Mouse (Mus musculus) intestine, embryonic 14.5 days (tissue): Measurements from ENCODE around the gene Ttc19. TPM values are rescaled to one million over a fixed set of nuclear protein-coding genes. Genes with fewer than 3 reads are reported as not detected.

Experiments
- ATAC-seq: fragments of 200-750 bp; cut with Nextera tagmentation; replicated peaks from 2 replicates; pipeline ENCODE4 v1.8.0; 2017; ENCODE audit warnings: low read depth, moderate number of reproducible peaks, moderate TSS enrichment, moderate library complexity; ENCODE audit not compliant: low FRiP score, low TSS enrichment
- DNase-seq: peaks from one replicate; pipeline ENCODE4 v3.0.0-alpha.2; 2018; ENCODE audit warnings: low spot score
- H3K27ac ChIP-seq: fragments of 300-500 bp; sonication (generic); 2 replicates; pipeline ENCODE4 v1.5.1; 2014; ENCODE audit warnings: low read depth, mild to moderate bottlenecking, control low read depth
- H3K27me3 ChIP-seq: fragments of 300-500 bp; sonication (generic); replicated peaks from 2 replicates; pipeline ENCODE4 v1.6.1; 2014; ENCODE audit warnings: low read length, control low read depth; ENCODE audit not compliant: control insufficient read depth, insufficient read depth
- H3K36me3 ChIP-seq: fragments of 300-500 bp; sonication (generic); 2 replicates; pipeline ENCODE4 v1.6.1; 2014; ENCODE audit warnings: low read length, control low read depth; ENCODE audit not compliant: control insufficient read depth, insufficient read depth
- H3K4me1 ChIP-seq: fragments of 300-500 bp; sonication (generic); replicated peaks from 2 replicates; pipeline ENCODE4 v1.6.1; 2014; ENCODE audit warnings: low read length, control low read depth, mixed read lengths; ENCODE audit not compliant: control insufficient read depth, insufficient read depth
- H3K4me2 ChIP-seq: fragments of 300-500 bp; sonication (generic); 2 replicates; pipeline ENCODE4 v1.6.1; 2014; ENCODE audit warnings: low read length
- H3K4me3 ChIP-seq: fragments of 300-500 bp; sonication (generic); 2 replicates; pipeline ENCODE4 v1.5.1; 2014; ENCODE audit warnings: low read depth, low read length, control low read depth, mixed read lengths
- H3K9ac ChIP-seq: fragments of 300-500 bp; sonication (generic); 2 replicates; pipeline ENCODE4 v1.6.1; 2014; ENCODE audit warnings: mild to moderate bottlenecking, low read length
- H3K9me3 ChIP-seq: fragments of 300-500 bp; sonication (generic); 2 replicates; pipeline ENCODE4 v1.6.1; 2016; ENCODE audit warnings: low read length, control low read depth; ENCODE audit not compliant: control insufficient read depth
- WGBS: fragments of 180-500 bp; shearing (Covaris S2); extraction: QIAGEN DNeasy Blood & Tissue Kit; methylation state at CpG from one replicate; pipeline ENCODE4 v1.1.7; 2014; 5-methylcytosine and 5-hydroxymethylcytosine counted together
- polyA plus RNA-seq: library from polyadenylated mRNA; unstranded; fragments of >200 nt; fragmentation: Nextera tagmentation; extraction: Ambion mirVana; gene quantifications from 2 replicates; pipeline ENCODE4 v1.2.1, GENCODE M21; 2014

Gene Ttc19
- polyA plus RNA-seq, 1 experiment from 2014 or later, result 15.6 TPM

DNA sequence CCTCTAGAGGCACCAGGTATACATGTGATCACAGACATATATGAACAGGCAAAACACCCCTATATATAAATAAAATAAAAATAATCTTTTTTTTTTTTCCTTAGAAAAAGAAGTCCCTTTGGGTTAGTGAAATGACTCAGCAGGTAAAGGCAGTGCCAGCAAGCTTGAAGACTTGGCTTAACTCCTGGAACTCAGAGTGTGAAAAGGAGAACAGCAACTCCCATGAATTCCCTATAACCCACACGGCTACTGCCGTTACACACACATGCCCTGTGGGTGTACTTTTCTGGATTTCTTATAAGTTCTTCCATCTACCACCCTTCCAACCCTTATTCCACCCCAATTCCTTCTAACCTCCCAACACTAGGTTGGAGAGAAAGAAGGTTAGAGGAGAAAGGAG lies 24.6 kb downstream of the Ttc19 start:
- DNase-seq (no peak), ATAC-seq (no peak)
- Histone ChIP-seq H3K4me2 (no peak overlapping the region), H3K27me3 (no peaks in the 10 kb centered on the region), H3K36me3 (peaks cover 39% of the 10 kb centered on the region), H3K27ac (no peak overlapping the region), H3K9me3 (no peaks in the 10 kb centered on the region), H3K9ac (no peak overlapping the region), H3K4me1 (no peaks in the 10 kb centered on the region), H3K4me3 (no peak overlapping the region)
- WGBS, result 92% methylated on average over 2 of the region's 2 CpGs

DNA sequence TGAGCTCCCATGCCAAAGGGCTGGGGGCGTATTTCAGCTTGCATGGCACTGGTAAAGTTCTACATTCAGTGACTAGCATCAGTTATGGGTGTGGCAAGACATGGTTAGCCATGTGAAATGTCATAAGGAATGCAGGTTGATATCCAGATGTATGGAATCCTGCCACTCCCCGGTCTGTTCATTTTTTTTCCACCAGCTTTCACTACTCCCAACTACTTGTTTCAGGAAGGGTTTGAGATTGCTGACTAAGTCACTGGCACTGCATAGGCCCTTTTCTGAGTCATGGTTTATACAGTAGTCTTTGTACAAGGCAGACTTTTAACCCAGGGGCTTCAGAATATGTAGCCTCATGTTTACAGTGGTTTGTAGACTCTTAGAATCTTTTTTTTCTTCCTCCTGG lies 28.0 kb downstream of the Ttc19 start:
- H3K4me3 ChIP-seq, result no peak overlapping the region
- H3K4me2 ChIP-seq, result no peak overlapping the region

GRCm38 (mm10) chr11:62314984-62315383 lies 33.7 kb downstream of the Ttc19 start:
- Histone ChIP-seq H3K4me1 (no peaks in the 10 kb centered on the region), H3K36me3 (peaks cover 72% of the 10 kb centered on the region), H3K27me3 (no peaks in the 10 kb centered on the region), H3K9ac (no peak overlapping the region), H3K27ac (no peak overlapping the region), H3K4me2 (no peak overlapping the region), H3K9me3 (no peaks in the 10 kb centered on the region), H3K4me3 (no peak overlapping the region)
- WGBS, result 94% methylated on average over 5 of the region's 5 CpGs
- no peak for DNase-seq
- ATAC-seq, result no peak

More for the DNA sequence above, 28.0 kb downstream of the Ttc19 start:
- ATAC-seq, result no peak
- Histone ChIP-seq H3K36me3 (peaks cover 54% of the 10 kb centered on the region), H3K27me3 (no peaks in the 10 kb centered on the region), H3K27ac (no peak overlapping the region), H3K9me3 (no peaks in the 10 kb centered on the region), H3K4me1 (no peaks in the 10 kb centered on the region), H3K9ac (no peak overlapping the region)
- 95% methylated on average over 2 of the region's 2 CpGs for WGBS
- DNase-seq, result no peak

GRCm38 (mm10) chr11:62317746-62318145 lies 36.5 kb downstream of the Ttc19 start:
- H3K36me3 ChIP-seq, result peaks cover 99% of the 10 kb centered on the region
- no peaks in the 10 kb centered on the region for H3K9me3 ChIP-seq
- ATAC-seq (no peak), DNase-seq (no peak)
- no peak overlapping the region for H3K4me3 ChIP-seq
- no peaks in the 10 kb centered on the region for H3K27me3 ChIP-seq
- H3K9ac ChIP-seq, result no peak overlapping the region
- no peak overlapping the region for H3K4me2 ChIP-seq
- no peaks in the 10 kb centered on the region for H3K4me1 ChIP-seq
- 90% methylated on average over 11 of the region's 11 CpGs for WGBS
- H3K27ac ChIP-seq, result no peak overlapping the region

DNA sequence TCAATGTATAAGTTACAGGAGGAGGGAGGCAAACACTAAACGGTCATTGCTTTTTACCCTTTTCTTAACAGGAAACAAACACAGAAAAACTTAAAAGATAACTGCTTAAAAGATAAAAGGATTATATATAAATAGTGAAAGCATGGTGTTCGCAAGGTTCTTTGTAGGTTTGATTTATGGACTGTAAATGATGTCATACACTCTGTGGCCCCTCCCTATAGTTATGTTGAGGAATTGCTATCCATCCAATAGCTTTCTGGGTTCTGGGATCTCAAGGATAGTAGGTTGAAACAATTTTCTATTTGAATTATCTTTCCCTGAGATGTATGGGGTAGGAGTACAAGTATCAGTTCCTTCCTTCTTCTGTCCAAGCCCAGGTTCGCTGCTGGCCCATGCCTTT lies 38.8 kb downstream of the Ttc19 start:
- Histone ChIP-seq H3K9ac (no peak overlapping the region), H3K4me3 (no peak overlapping the region), H3K4me1 (no peaks in the 10 kb centered on the region), H3K9me3 (no peaks in the 10 kb centered on the region), H3K4me2 (no peak overlapping the region), H3K27ac (no peak overlapping the region), H3K27me3 (no peaks in the 10 kb centered on the region), H3K36me3 (peaks cover 97% of the 10 kb centered on the region)
- ATAC-seq, result no peak
- WGBS, result 68% methylated on average over 3 of the region's 3 CpGs
- DNase-seq, result no peak

GRCm38 (mm10) chr11:62323659-62324058 lies 42.4 kb downstream of the Ttc19 start:
- WGBS, result 72% methylated on average over 3 of the region's 3 CpGs
- H3K9me3 ChIP-seq, result no peaks in the 10 kb centered on the region
- no peak for DNase-seq
- no peak for ATAC-seq
- no peak overlapping the region for H3K4me2 ChIP-seq
- H3K27ac ChIP-seq, result no peak overlapping the region
- no peaks in the 10 kb centered on the region for H3K27me3 ChIP-seq
- no peak overlapping the region for H3K4me3 ChIP-seq
- no peaks in the 10 kb centered on the region for H3K4me1 ChIP-seq
- peaks cover 97% of the 10 kb centered on the region for H3K36me3 ChIP-seq
- no peak overlapping the region for H3K9ac ChIP-seq

GRCm38 (mm10) chr11:62331141-62331540 lies 49.9 kb downstream of the Ttc19 start:
- no peaks in the 10 kb centered on the region for H3K4me1 ChIP-seq
- no peak for DNase-seq
- no peak for ATAC-seq
- 94% methylated on average over 5 of the region's 5 CpGs for WGBS
- H3K4me3 ChIP-seq, result no peak overlapping the region
- no peak overlapping the region for H3K27ac ChIP-seq
- H3K27me3 ChIP-seq, result no peaks in the 10 kb centered on the region
- no peak overlapping the region for H3K9ac ChIP-seq
- H3K9me3 ChIP-seq, result no peaks in the 10 kb centered on the region
- H3K36me3 ChIP-seq, result peaks cover 98% of the 10 kb centered on the region
- H3K4me2 ChIP-seq, result no peak overlapping the region

DNA sequence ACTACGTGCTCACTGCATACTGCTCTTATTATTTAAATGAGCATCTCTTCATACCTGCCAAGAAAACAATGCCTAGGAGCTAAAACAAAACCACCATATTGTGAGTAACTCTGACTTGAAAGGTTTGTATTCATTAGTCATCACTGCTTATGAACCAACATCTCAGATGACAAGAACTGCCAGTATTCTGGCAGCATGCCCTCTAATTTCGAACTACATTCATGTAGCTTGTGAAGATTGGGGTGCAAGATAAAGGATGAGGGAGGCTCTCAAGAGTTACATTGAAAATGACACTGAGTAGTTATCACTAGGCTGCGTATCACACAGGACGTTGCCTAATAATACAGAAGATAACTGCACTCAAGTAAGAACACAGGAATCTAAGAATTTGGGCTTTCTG lies 51.0 kb downstream of the Ttc19 start:
- Histone ChIP-seq H3K27ac (no peak overlapping the region), H3K4me2 (no peak overlapping the region), H3K4me1 (no peaks in the 10 kb centered on the region), H3K36me3 (peaks cover 98% of the 10 kb centered on the region), H3K9me3 (no peaks in the 10 kb centered on the region), H3K9ac (no peak overlapping the region), H3K4me3 (no peak overlapping the region), H3K27me3 (no peaks in the 10 kb centered on the region)
- ATAC-seq (no peak), DNase-seq (no peak)
- 87% methylated on average over 4 of the region's 4 CpGs for whole genome bisulfite sequencing

DNA sequence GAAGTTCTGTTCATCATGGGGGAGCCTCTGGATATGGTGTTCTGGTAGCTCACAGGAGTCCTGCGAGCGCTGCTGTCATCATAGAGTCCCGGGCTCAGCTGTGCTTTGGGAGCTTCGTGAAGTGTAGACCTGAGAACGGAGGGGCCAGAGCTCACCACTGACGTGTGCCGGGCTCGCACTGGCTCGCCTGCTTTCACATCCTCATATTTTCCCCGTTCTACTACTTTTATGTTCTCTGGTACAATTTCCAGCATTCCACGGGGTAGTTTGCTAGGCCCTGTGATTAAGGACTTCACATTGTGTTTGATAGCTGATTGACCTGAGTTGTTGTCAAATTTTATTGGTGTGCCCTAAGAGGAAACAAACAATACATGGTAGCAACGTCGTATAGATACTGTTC lies 61.7 kb downstream of the Ttc19 start:
- DNase-seq, result no peak
- Histone ChIP-seq H3K27me3 (no peaks in the 10 kb centered on the region), H3K4me3 (no peak overlapping the region), H3K36me3 (peaks cover 76% of the 10 kb centered on the region), H3K4me2 (no peak overlapping the region), H3K9me3 (no peaks in the 10 kb centered on the region), H3K27ac (no peak overlapping the region), H3K9ac (no peak overlapping the region), H3K4me1 (no peaks in the 10 kb centered on the region)
- ATAC-seq, result no peak
- 95% methylated on average over 13 of the region's 13 CpGs for WGBS
